Mouse (Mus musculus): ENCODE data around the gene Fam234b. TPM values are rescaled to one million over a fixed set of nuclear protein-coding genes. Genes with fewer than 3 reads are reported as not detected.

Fam234b gene
- polyA plus RNA-seq, 1 experiment: 2.1 TPM

GRCm38 (mm10) chr6:135228465-135228941, 30.7 kb downstream of the Fam234b start:
- Histone ChIP-seq H3K4me3 (ENCODE audit: insufficient read depth, low read depth, low read length) (no peak overlapping the region), H3K27ac (replicated peaks; ENCODE audit: low read depth, low read length) (no peak overlapping the region), H3K4me1 (ENCODE audit: control insufficient read depth, insufficient read depth, insufficient read length, low read length) (no peaks in the 10 kb centered on the region)

- H3K4me1 ChIP-seq (ENCODE audit: control insufficient read depth, insufficient read depth, insufficient read length, low read length): no peaks in the 10 kb centered on the region
- no peak overlapping the region for H3K27ac ChIP-seq (replicated peaks; ENCODE audit: low read depth, low read length)
- no peak overlapping the region for H3K4me3 ChIP-seq (ENCODE audit: insufficient read depth, low read depth, low read length)
These were observed 32.8 kb downstream of the Fam234b start for GRCm38 (mm10) chr6:135230586-135230985.

GRCm38 (mm10) chr6:135232443-135233182, 34.8 kb downstream of the Fam234b start:
- no peak overlapping the region for H3K4me3 ChIP-seq (ENCODE audit: insufficient read depth, low read depth, low read length)
- H3K27ac ChIP-seq (replicated peaks; ENCODE audit: low read depth, low read length): no peak overlapping the region
- no peaks in the 10 kb centered on the region for H3K4me1 ChIP-seq (ENCODE audit: control insufficient read depth, insufficient read depth, insufficient read length, low read length)

- Histone ChIP-seq H3K4me1 (ENCODE audit: control insufficient read depth, insufficient read depth, insufficient read length, low read length) (no peaks in the 10 kb centered on the region), H3K4me3 (ENCODE audit: insufficient read depth, low read depth, low read length) (no peak overlapping the region), H3K27ac (replicated peaks; ENCODE audit: low read depth, low read length) (no peak overlapping the region)
These were observed 38.0 kb downstream of the Fam234b start for GRCm38 (mm10) chr6:135235742-135236141.

- H3K4me1 ChIP-seq (ENCODE audit: control insufficient read depth, insufficient read depth, insufficient read length, low read length): no peaks in the 10 kb centered on the region
- no peak overlapping the region for H3K27ac ChIP-seq (replicated peaks; ENCODE audit: low read depth, low read length)
- no peak overlapping the region for H3K4me3 ChIP-seq (ENCODE audit: insufficient read depth, low read depth, low read length)
These were observed 38.8 kb downstream of the Fam234b start for GRCm38 (mm10) chr6:135236576-135236975.

GRCm38 (mm10) chr6:135237326-135237725, 39.5 kb downstream of the Fam234b start:
- no peak overlapping the region for H3K27ac ChIP-seq (replicated peaks; ENCODE audit: low read depth, low read length)
- H3K4me3 ChIP-seq (ENCODE audit: insufficient read depth, low read depth, low read length): no peak overlapping the region
- no peaks in the 10 kb centered on the region for H3K4me1 ChIP-seq (ENCODE audit: control insufficient read depth, insufficient read depth, insufficient read length, low read length)

- Histone ChIP-seq H3K4me3 (ENCODE audit: insufficient read depth, low read depth, low read length) (no peak overlapping the region), H3K4me1 (ENCODE audit: control insufficient read depth, insufficient read depth, insufficient read length, low read length) (no peaks in the 10 kb centered on the region), H3K27ac (replicated peaks; ENCODE audit: low read depth, low read length) (no peak overlapping the region)
These were observed 40.4 kb downstream of the Fam234b start for GRCm38 (mm10) chr6:135238211-135238610.

- Histone ChIP-seq H3K4me1 (ENCODE audit: control insufficient read depth, insufficient read depth, insufficient read length, low read length) (no peaks in the 10 kb centered on the region), H3K4me3 (ENCODE audit: insufficient read depth, low read depth, low read length) (no peak overlapping the region), H3K27ac (replicated peaks; ENCODE audit: low read depth, low read length) (no peak overlapping the region)
These were observed 42.6 kb downstream of the Fam234b start for GRCm38 (mm10) chr6:135240361-135240760.

GRCm38 (mm10) chr6:135245586-135245985, 47.8 kb downstream of the Fam234b start:
- H3K4me3 ChIP-seq (ENCODE audit: insufficient read depth, low read depth, low read length): no peak overlapping the region

GRCm38 (mm10) chr6:135247861-135248260, 50.1 kb downstream of the Fam234b start:
- Histone ChIP-seq H3K4me1 (ENCODE audit: control insufficient read depth, insufficient read depth, insufficient read length, low read length) (peaks cover 17% of the 10 kb centered on the region), H3K4me3 (ENCODE audit: insufficient read depth, low read depth, low read length) (no peak overlapping the region), H3K27ac (replicated peaks; ENCODE audit: low read depth, low read length) (no peak overlapping the region)

More at GRCm38 (mm10) chr6:135245586-135245985, 47.8 kb downstream of the Fam234b start:
- no peak overlapping the region for H3K27ac ChIP-seq (replicated peaks; ENCODE audit: low read depth, low read length)
- 0 out of 2 replicates have a peak, but pooled peaks cover 5% of the 10 kb centered on the region for H3K4me1 ChIP-seq (ENCODE audit: control insufficient read depth, insufficient read depth, insufficient read length, low read length)

- peak overlapping the region; percentile 23; the same call in 1 of the 2 replicates for H3K4me3 ChIP-seq (ENCODE audit: insufficient read depth, low read depth, low read length)
- peaks cover 17% of the 10 kb centered on the region for H3K4me1 ChIP-seq (ENCODE audit: control insufficient read depth, insufficient read depth, insufficient read length, low read length)
- H3K27ac ChIP-seq (replicated peaks; ENCODE audit: low read depth, low read length): peak overlapping the region; percentile 88
These were observed 52.2 kb downstream of the Fam234b start for GRCm38 (mm10) chr6:135249846-135250531.

GRCm38 (mm10) chr6:135250926-135251699, 53.3 kb downstream of the Fam234b start:
- Histone ChIP-seq H3K27ac (replicated peaks; ENCODE audit: low read depth, low read length) (peak overlapping the region; percentile 88), H3K4me1 (ENCODE audit: control insufficient read depth, insufficient read depth, insufficient read length, low read length) (peaks cover 17% of the 10 kb centered on the region), H3K4me3 (ENCODE audit: insufficient read depth, low read depth, low read length) (no peak overlapping the region; the same call in 1 of the 2 replicates)

- Histone ChIP-seq H3K4me1 (ENCODE audit: control insufficient read depth, insufficient read depth, insufficient read length, low read length) (peaks cover 17% of the 10 kb centered on the region), H3K27ac (replicated peaks; ENCODE audit: low read depth, low read length) (peak overlapping the region; percentile 58), H3K4me3 (ENCODE audit: insufficient read depth, low read depth, low read length) (peak overlapping the region; percentile 14)
These were observed 54.3 kb downstream of the Fam234b start for GRCm38 (mm10) chr6:135251849-135252727.

- H3K4me3 ChIP-seq (ENCODE audit: insufficient read depth, low read depth, low read length): peak overlapping the region; percentile 14
- H3K27ac ChIP-seq (replicated peaks; ENCODE audit: low read depth, low read length): peak overlapping the region; percentile 52
These were observed 54.9 kb downstream of the Fam234b start for GRCm38 (mm10) chr6:135252728-135253077.

More at GRCm38 (mm10) chr6:135252728-135253077, 54.9 kb downstream of the Fam234b start:
- H3K4me1 ChIP-seq (ENCODE audit: control insufficient read depth, insufficient read depth, insufficient read length, low read length): peaks cover 17% of the 10 kb centered on the region

All from brown adipose tissue, adult 24 weeks (tissue).